Mouse (Mus musculus): ENCODE data around the gene Rnaseh2c. TPM values are rescaled to one million over a fixed set of nuclear protein-coding genes. Genes with fewer than 3 reads are reported as not detected.

The Rnaseh2c gene
- polyA plus RNA-seq, 1 experiment from 2014 or later = 58.8 TPM

DNA sequence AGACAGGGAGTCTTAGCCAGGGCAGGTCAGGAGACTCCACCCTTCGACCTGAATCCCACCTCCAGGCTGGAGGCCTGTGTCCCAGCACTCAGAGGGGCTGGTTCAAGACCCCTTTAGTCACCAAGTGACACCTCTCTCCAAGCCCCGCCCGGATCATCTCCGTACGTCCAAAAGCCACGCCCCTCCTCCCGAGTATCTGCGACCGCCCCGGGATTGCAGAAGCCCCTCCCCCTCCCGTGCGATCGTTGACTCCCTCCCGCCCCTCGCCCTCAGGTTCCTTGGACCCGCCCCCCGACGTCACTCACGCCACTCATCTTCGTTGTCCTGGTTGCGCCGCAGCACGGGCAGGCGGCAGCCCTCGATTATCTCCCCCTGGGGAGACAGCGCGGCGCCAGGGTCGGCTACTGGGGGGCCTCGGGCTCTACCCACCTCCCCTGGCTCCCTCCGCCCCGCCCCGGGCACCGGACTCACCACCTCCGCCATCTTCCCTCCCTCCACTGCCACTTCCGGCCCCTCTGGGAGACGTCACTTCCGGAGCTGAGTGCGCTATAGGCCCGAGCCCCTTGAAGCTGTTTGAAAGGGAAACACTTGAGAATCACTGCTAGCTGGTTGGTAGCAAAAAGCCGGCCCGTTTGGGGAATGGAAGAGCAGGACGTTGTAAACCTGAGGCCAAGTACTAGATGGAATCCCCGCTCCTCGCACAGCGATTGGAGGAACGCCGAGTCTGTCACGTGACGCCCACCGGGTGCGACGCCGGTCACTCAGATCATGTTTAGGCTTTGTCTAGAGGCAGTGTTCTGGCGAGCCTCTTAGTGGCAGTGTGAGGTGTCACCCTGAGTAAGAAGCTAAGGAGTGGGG is 8.1 kb downstream of the Rnaseh2c start, which contains the start of gene Kat5:
Gene Kat5, minus strand, starts transcription at position 691 of the 858 bp plus-strand sequence.
- Histone ChIP-seq H3K4me3 (replicated peaks; ENCODE audit: low read depth, low read length) (peak within 1 kb of the TSS; percentile 63), H3K9me3 (ENCODE audit: control insufficient read depth, low read length) (no peaks in the 10 kb centered on the region), H3K4me2 (ENCODE audit: low read length) (peak within 1 kb of the TSS; percentile 81), H3K9ac (replicated peaks; ENCODE audit: low read length) (peak within 1 kb of the TSS; percentile 89), H3K27ac (replicated peaks; ENCODE audit: low read depth, low read length) (peak within 1 kb of the TSS; percentile 99), H3K27me3 (ENCODE audit: control insufficient read depth, insufficient read depth, low read length) (no peaks in the 10 kb centered on the region), H3K36me3 (ENCODE audit: control insufficient read depth, insufficient read depth, low read length) (peaks cover 41% of the 10 kb centered on the region), H3K4me1 (ENCODE audit: control insufficient read depth, insufficient read depth, low read length) (peaks cover 22% of the 10 kb centered on the region)
- DNase-seq = peak; percentile 95
- WGBS = under 1% methylated on average over 54 of the region's 55 CpGs
- ATAC-seq (ENCODE audit: low FRiP score, low TSS enrichment) = peak; percentile 93

DNA sequence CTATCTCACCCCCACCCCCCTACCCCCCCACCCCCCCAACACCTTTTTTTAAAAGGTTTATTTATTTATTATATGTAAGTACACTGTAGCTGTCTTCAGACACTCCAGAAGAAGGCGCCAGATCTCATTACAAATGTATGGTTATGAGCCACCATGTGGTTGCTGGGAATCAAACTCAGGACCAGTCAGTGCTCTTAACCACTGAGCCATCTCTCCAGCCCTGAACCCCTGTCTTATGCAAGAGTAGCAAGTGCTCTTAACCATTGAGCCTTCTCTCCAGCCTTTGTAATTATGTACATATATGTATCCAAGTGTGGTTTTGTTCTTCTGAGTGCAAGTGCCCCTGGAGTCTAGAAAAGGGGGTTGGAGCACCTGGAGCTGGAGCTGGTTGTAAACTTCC is 10.3 kb downstream of the Rnaseh2c start:
- H3K4me1 ChIP-seq (ENCODE audit: control insufficient read depth, insufficient read depth, low read length) = peaks cover 22% of the 10 kb centered on the region
- no peak overlapping the region for H3K9ac ChIP-seq (replicated peaks; ENCODE audit: low read length)
- H3K9me3 ChIP-seq (ENCODE audit: control insufficient read depth, low read length) = no peaks in the 10 kb centered on the region
- no peak overlapping the region for H3K4me2 ChIP-seq (ENCODE audit: low read length)
- H3K27ac ChIP-seq (replicated peaks; ENCODE audit: low read depth, low read length) = no peak overlapping the region
- H3K4me3 ChIP-seq (replicated peaks; ENCODE audit: low read depth, low read length) = no peak overlapping the region
- H3K36me3 ChIP-seq (ENCODE audit: control insufficient read depth, insufficient read depth, low read length) = peaks cover 19% of the 10 kb centered on the region
- H3K27me3 ChIP-seq (ENCODE audit: control insufficient read depth, insufficient read depth, low read length) = no peaks in the 10 kb centered on the region
- DNase-seq = no peak
- ATAC-seq (ENCODE audit: low FRiP score, low TSS enrichment) = no peak
- WGBS = 90% methylated on average over 1 of the region's 1 CpGs

DNA sequence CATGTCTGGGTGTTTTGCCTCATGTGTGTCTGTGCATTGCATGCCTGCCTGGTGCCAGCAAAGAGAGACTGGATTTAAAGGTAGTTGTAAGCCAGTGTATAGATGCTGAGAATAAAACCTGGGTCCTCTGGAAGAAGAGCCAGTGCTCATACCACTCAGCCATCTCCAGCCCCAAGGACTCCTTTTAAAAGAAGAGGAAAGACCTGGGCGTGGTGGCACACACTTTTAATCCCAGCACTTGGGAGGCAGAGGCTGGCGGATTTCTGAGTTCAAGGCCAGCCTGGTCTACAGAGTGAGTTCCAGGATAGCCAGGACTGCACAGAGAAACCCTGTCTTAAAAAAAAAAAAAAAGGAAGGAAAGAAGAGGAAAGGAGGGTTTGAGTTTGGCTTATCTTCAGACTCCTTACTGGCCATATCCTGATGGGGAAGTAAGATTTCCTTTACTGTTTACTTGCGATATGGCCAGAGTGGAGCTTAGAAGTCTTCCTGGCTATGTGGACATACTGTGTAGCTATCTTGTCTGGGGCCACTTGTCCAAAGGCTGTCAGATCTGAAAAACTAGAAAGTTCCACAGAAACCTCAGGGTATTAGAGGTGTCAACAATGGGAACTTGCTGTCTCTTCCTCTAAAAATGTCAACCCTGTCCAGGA is 11.2 kb downstream of the Rnaseh2c start:
- Histone ChIP-seq H3K27me3 (ENCODE audit: control insufficient read depth, insufficient read depth, low read length) (no peaks in the 10 kb centered on the region), H3K9me3 (ENCODE audit: control insufficient read depth, low read length) (no peaks in the 10 kb centered on the region), H3K4me2 (ENCODE audit: low read length) (no peak overlapping the region), H3K36me3 (ENCODE audit: control insufficient read depth, insufficient read depth, low read length) (peaks cover 10% of the 10 kb centered on the region), H3K9ac (replicated peaks; ENCODE audit: low read length) (no peak overlapping the region), H3K4me1 (ENCODE audit: control insufficient read depth, insufficient read depth, low read length) (peaks cover 22% of the 10 kb centered on the region), H3K4me3 (replicated peaks; ENCODE audit: low read depth, low read length) (no peak overlapping the region), H3K27ac (replicated peaks; ENCODE audit: low read depth, low read length) (no peak overlapping the region)
- ATAC-seq (ENCODE audit: low FRiP score, low TSS enrichment) (no peak), DNase-seq (no peak)
- 61% methylated on average over 3 of the region's 3 CpGs for WGBS

DNA sequence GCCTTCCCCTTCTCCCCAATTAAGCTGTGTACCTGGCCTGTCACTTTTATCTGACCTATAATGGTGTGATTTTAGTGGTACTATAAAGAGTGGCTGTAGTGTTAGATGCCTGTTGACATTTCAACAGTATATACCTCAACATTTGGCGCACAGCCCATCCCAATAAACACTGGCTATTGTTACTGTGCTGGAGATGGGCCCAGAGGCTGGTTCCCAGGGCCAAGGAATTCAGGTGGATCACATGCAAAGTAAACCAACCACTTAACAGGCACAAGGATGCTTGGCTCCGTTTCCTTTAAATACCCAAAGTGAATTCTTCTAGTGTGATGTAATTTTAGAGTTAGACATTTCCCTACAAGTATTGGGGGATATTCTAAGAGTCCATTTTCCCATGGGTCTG is 13.3 kb downstream of the Rnaseh2c start:
- no peak overlapping the region for H3K4me3 ChIP-seq (replicated peaks; ENCODE audit: low read depth, low read length)
- no peaks in the 10 kb centered on the region for H3K27me3 ChIP-seq (ENCODE audit: control insufficient read depth, insufficient read depth, low read length)
- DNase-seq (no peak), ATAC-seq (ENCODE audit: low FRiP score, low TSS enrichment) (no peak)
- no peak overlapping the region for H3K9ac ChIP-seq (replicated peaks; ENCODE audit: low read length)
- H3K4me1 ChIP-seq (ENCODE audit: control insufficient read depth, insufficient read depth, low read length) = peaks cover 9% of the 10 kb centered on the region
- H3K36me3 ChIP-seq (ENCODE audit: control insufficient read depth, insufficient read depth, low read length) = no peaks in the 10 kb centered on the region
- 77% methylated on average over 2 of the region's 2 CpGs for WGBS
- no peak overlapping the region for H3K27ac ChIP-seq (replicated peaks; ENCODE audit: low read depth, low read length)
- no peak overlapping the region for H3K4me2 ChIP-seq (ENCODE audit: low read length)
- H3K9me3 ChIP-seq (ENCODE audit: control insufficient read depth, low read length) = no peaks in the 10 kb centered on the region

DNA sequence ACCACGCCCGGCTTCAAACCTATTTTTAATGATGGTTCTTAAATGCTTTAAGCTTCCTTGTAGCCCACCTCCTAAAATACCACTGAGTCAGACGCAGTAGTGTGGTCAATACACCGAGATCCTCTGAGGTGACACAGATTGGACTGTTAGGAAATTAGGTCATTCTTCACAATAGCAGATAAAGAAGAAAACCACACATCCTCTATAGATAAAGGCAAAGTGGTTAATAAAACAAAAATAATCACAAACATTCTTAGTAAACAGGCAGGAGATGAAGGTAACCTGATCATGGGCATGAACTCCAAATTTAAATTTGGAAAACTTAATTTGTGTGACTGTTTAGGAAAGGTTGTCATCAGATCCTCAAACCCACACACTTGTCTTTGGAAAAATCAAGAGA is 18.3 kb downstream of the Rnaseh2c start:
- no peak for DNase-seq
- Histone ChIP-seq H3K27ac (replicated peaks; ENCODE audit: low read depth, low read length) (no peak overlapping the region), H3K4me3 (replicated peaks; ENCODE audit: low read depth, low read length) (no peak overlapping the region), H3K9ac (replicated peaks; ENCODE audit: low read length) (no peak overlapping the region), H3K27me3 (ENCODE audit: control insufficient read depth, insufficient read depth, low read length) (no peaks in the 10 kb centered on the region), H3K4me1 (ENCODE audit: control insufficient read depth, insufficient read depth, low read length) (no peaks in the 10 kb centered on the region), H3K9me3 (ENCODE audit: control insufficient read depth, low read length) (no peaks in the 10 kb centered on the region), H3K36me3 (ENCODE audit: control insufficient read depth, insufficient read depth, low read length) (no peaks in the 10 kb centered on the region), H3K4me2 (ENCODE audit: low read length) (no peak overlapping the region)
- no peak for ATAC-seq (ENCODE audit: low FRiP score, low TSS enrichment)
- WGBS = 83% methylated on average over 4 of the region's 4 CpGs

DNA sequence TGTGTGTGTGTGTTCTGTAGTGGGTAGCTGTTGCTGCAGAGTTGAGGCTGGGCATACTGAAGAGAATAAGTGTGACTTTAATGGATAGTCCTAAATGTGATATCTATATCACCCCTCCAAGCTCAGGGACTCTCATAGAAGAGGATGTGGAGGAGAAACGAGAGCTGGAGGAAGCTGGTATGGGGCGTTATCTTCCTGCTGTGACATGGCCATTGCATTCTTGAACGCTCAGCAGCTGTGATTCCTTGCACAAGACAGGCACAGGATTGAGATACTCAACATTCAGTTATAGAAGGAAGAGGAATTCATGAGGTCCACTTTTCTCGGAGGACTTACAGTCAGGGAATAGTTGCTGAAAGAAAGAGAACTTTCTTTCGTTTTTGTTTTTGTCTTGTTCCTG is 20.2 kb downstream of the Rnaseh2c start:
- H3K27me3 ChIP-seq (ENCODE audit: control insufficient read depth, insufficient read depth, low read length) = no peaks in the 10 kb centered on the region
- H3K9ac ChIP-seq (replicated peaks; ENCODE audit: low read length) = no peak overlapping the region
- no peak overlapping the region for H3K4me3 ChIP-seq (replicated peaks; ENCODE audit: low read depth, low read length)
- WGBS = 86% methylated on average over 5 of the region's 5 CpGs
- no peaks in the 10 kb centered on the region for H3K36me3 ChIP-seq (ENCODE audit: control insufficient read depth, insufficient read depth, low read length)
- ATAC-seq (ENCODE audit: low FRiP score, low TSS enrichment) = no peak
- no peak overlapping the region for H3K27ac ChIP-seq (replicated peaks; ENCODE audit: low read depth, low read length)
- no peaks in the 10 kb centered on the region for H3K4me1 ChIP-seq (ENCODE audit: control insufficient read depth, insufficient read depth, low read length)
- no peak for DNase-seq
- H3K4me2 ChIP-seq (ENCODE audit: low read length) = no peak overlapping the region
- no peaks in the 10 kb centered on the region for H3K9me3 ChIP-seq (ENCODE audit: control insufficient read depth, low read length)

DNA sequence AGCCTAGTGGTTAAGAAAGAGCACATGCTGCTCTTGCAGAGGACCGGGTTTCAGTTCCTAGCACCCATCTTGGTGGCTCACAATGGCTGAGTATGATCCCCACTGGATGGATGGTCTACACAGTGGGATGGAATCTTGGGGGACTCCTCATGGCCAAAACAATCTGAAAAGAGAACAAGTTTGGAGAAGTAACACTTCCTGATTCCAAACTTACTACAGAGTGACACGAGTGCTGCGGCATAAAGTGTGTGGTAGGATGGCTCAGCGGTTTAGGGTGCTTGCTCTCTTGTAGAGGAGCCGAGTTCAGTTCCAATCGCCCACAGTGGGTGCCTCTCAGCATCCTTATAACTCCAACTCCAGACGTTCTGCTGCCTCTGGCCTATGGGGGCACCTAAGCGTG is 23.6 kb downstream of the Rnaseh2c start:
- Histone ChIP-seq H3K36me3 (ENCODE audit: control insufficient read depth, insufficient read depth, low read length) (no peaks in the 10 kb centered on the region), H3K4me1 (ENCODE audit: control insufficient read depth, insufficient read depth, low read length) (no peaks in the 10 kb centered on the region), H3K4me3 (replicated peaks; ENCODE audit: low read depth, low read length) (no peak overlapping the region), H3K9me3 (ENCODE audit: control insufficient read depth, low read length) (no peaks in the 10 kb centered on the region), H3K4me2 (ENCODE audit: low read length) (no peak overlapping the region), H3K27ac (replicated peaks; ENCODE audit: low read depth, low read length) (no peak overlapping the region), H3K9ac (replicated peaks; ENCODE audit: low read length) (no peak overlapping the region), H3K27me3 (ENCODE audit: control insufficient read depth, insufficient read depth, low read length) (no peaks in the 10 kb centered on the region)
- 85% methylated on average over 8 of the region's 8 CpGs for WGBS
- ATAC-seq (ENCODE audit: low FRiP score, low TSS enrichment) (no peak), DNase-seq (no peak)

DNA sequence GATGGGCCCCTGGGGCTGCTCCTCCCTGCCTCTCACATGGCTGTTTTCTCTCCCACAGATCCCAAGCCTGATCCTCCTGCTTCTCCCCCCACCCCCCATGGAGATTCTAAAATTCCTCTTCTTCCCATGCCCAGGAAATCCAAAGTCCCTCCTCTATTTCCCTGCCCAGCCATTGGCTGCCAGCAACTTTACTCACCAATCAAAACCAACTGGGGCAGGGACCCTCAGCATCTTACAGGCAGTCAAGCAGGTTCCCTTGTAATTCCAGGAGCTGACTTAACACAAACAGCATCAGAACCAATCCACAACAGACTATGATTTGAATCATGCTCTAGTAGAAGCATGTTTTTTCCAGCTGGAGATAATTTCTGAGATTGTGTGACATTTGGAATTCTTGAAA is 28.2 kb downstream of the Rnaseh2c start:
- H3K4me3 ChIP-seq (replicated peaks; ENCODE audit: low read depth, low read length) = no peak overlapping the region
- H3K9me3 ChIP-seq (ENCODE audit: control insufficient read depth, low read length) = no peaks in the 10 kb centered on the region
- H3K9ac ChIP-seq (replicated peaks; ENCODE audit: low read length) = no peak overlapping the region
- no peaks in the 10 kb centered on the region for H3K4me1 ChIP-seq (ENCODE audit: control insufficient read depth, insufficient read depth, low read length)
- no peaks in the 10 kb centered on the region for H3K36me3 ChIP-seq (ENCODE audit: control insufficient read depth, insufficient read depth, low read length)
- no peak overlapping the region for H3K27ac ChIP-seq (replicated peaks; ENCODE audit: low read depth, low read length)
- no peak for ATAC-seq (ENCODE audit: low FRiP score, low TSS enrichment)
- H3K4me2 ChIP-seq (ENCODE audit: low read length) = no peak overlapping the region
- no peaks in the 10 kb centered on the region for H3K27me3 ChIP-seq (ENCODE audit: control insufficient read depth, insufficient read depth, low read length)
- DNase-seq = no peak

DNA sequence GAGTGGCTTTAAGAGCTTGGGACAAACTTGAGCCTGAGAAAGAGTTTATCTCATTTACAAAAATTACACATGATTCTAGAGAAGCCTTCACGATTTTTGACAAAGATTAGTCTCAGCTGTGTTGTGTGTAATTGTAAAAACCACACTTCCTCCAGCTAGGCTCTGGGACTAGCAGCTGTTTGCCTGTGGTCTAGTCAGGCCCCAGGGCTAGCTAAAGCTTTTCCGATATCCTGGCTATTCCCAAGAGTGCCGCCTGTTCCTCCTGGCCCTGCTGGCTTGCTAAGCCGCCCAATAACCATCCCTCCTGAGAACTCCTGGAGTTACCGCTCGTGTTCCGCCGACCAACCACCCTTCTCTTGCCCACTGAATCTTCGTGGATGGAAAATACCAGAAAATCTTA is 30.4 kb downstream of the Rnaseh2c start:
- Histone ChIP-seq H3K27me3 (ENCODE audit: control insufficient read depth, insufficient read depth, low read length) (no peaks in the 10 kb centered on the region), H3K4me1 (ENCODE audit: control insufficient read depth, insufficient read depth, low read length) (peaks cover 4% of the 10 kb centered on the region; the same call in 1 of the 2 replicates), H3K9ac (replicated peaks; ENCODE audit: low read length) (no peak overlapping the region), H3K27ac (replicated peaks; ENCODE audit: low read depth, low read length) (no peak overlapping the region), H3K36me3 (ENCODE audit: control insufficient read depth, insufficient read depth, low read length) (no peaks in the 10 kb centered on the region), H3K4me3 (replicated peaks; ENCODE audit: low read depth, low read length) (no peak overlapping the region), H3K4me2 (ENCODE audit: low read length) (no peak overlapping the region), H3K9me3 (ENCODE audit: control insufficient read depth, low read length) (no peaks in the 10 kb centered on the region)
- ATAC-seq (ENCODE audit: low FRiP score, low TSS enrichment) (no peak), DNase-seq (no peak)
- WGBS = 72% methylated on average over 9 of the region's 9 CpGs

Data from midbrain, embryonic 14.5 days (tissue).